Mouse (Mus musculus) hindbrain, embryonic 10.5 days (tissue): Measurements from ENCODE around the gene Rundc1. TPM values are rescaled to one million over a fixed set of nuclear protein-coding genes. Genes with fewer than 3 reads are reported as not detected.
"Not testable (repeated sequence)": the region's sequence is repeated elsewhere in the genome, so short reads cannot be mapped to it uniquely, and the experiment has no call there.

Experiments used
- DNase-seq: peaks from one replicate; pipeline ENCODE4 v3.0.0-alpha.2; 2017; ENCODE audit warnings: low spot score
- H3K27ac ChIP-seq: fragments of 300-500 bp; sonication (generic); 2 replicates; pipeline ENCODE4 v1.5.1; 2016; ENCODE audit warnings: mild to moderate bottlenecking, moderate library complexity
- H3K27me3 ChIP-seq: fragments of 300-500 bp; sonication (generic); 2 replicates; pipeline ENCODE4 v1.6.1; 2016; ENCODE audit warnings: mild to moderate bottlenecking; ENCODE audit not compliant: poor library complexity, insufficient read depth, severe bottlenecking
- H3K36me3 ChIP-seq: fragments of 300-500 bp; sonication (generic); 2 replicates; pipeline ENCODE4 v1.6.1; 2016; ENCODE audit warnings: mild to moderate bottlenecking, moderate library complexity
- H3K4me1 ChIP-seq: fragments of 300-500 bp; sonication (generic); replicated peaks from 2 replicates; pipeline ENCODE4 v1.6.1; 2016; ENCODE audit warnings: mild to moderate bottlenecking
- H3K4me3 ChIP-seq: fragments of 300-500 bp; sonication (generic); 2 replicates; pipeline ENCODE4 v1.5.1; 2016; ENCODE audit warnings: mild to moderate bottlenecking, moderate library complexity
- H3K9me3 ChIP-seq: fragments of 300-500 bp; sonication (generic); 2 replicates; pipeline ENCODE4 v1.6.1; 2016; ENCODE audit warnings: mild to moderate bottlenecking, moderate library complexity
- WGBS: fragments of 180-500 bp; shearing (Covaris S2); methylation state at CpG from one replicate; pipeline ENCODE4 v1.1.7; 2016; 5-methylcytosine and 5-hydroxymethylcytosine counted together
- polyA plus RNA-seq: library from polyadenylated mRNA; unstranded; fragments of >200 nt; fragmentation: Nextera tagmentation; extraction: Ambion mirVana; gene quantifications from 2 replicates; pipeline ENCODE4 v1.2.1, GENCODE M21; 2016

Gene Rundc1
- 20.5 and 25.3 TPM in 2 replicates for polyA plus RNA-seq

DNA sequence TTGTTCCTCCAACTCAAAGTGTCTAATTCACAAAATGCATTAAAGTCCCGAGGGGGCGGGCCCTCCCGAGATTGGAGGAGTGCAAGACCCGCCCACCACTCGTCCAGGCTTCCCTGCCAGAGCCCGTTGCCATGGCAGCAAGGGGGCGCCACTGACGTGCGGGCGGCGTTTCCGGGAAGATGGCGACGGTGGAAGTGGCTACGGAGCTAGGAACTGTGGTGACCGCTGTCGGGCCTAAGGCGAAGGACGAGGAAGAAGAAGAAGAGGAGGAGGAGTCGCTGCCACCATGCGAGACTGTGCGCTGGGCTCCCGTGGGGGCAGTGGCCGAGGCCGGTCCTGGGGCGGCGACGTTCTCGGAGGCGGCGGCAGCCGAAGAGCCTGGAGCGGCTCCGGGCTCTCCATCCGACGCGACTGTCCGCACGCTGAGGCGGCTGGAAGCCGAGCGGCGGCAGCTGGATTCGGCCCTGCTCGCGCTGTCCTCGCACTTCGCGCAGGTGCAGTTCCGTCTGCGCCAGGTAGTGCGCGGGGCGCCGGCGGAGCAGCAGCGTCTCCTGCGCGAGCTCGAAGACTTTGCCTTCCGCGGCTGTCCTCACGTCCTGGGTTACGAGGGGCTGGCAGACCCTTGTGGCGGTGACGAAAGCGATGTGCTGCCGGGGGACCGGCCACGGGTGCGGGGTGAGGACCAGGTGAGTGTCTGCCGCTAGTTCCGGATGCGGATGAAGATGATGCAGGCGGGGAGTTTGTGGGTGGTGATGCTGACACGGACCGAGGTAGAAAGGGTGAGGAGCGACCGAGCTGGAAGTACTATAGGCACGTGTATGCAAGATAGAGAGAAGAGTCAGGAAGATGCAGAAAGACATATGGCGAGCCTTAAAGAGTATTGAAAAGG lies at the start of gene Rundc1, which contains the start of gene Ptges3l:
TSS of gene Rundc1 (plus strand) at position 161 of the 889 bp plus-strand sequence.
TSS of gene Ptges3l (minus strand) at position 409 of the 889 bp plus-strand sequence.
- peak; percentile 98 for DNase-seq
- Histone ChIP-seq H3K27ac (peak within 1 kb of the TSS; percentile 88), H3K4me3 (peak within 1 kb of the TSS; percentile 99), H3K27me3 (peaks cover 5% of the 10 kb centered on the region; the same call in 1 of the 2 replicates), H3K9me3 (no peaks in the 10 kb centered on the region), H3K36me3 (peaks cover 14% of the 10 kb centered on the region), H3K4me1 (peaks cover 34% of the 10 kb centered on the region)
- WGBS = under 1% methylated on average over 81 of the region's 81 CpGs

DNA sequence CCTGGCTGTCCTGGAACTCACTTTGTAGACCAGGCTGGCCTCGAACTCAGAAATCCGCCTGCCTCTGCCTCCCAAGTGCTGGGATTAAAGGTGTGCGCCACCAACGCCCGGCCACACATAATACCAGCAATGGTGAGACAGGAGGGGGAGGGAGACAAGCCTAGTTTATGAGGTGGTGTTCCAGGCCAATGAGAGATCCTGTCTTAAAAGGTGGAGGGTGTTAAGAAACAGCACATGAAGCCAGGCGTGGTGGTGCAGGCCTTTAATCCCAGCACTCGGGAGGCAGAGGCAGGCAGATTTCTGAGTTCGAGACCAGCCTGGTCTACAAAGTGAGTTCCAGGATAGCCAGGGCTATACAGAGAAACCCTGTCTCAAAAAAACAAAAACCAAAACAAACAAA lies 46.7 kb upstream of the Rundc1 start:
- not testable (repeated sequence) for H3K4me1 ChIP-seq, H3K9me3 ChIP-seq, H3K36me3 ChIP-seq, H3K27ac ChIP-seq, DNase-seq, H3K4me3 ChIP-seq, H3K27me3 ChIP-seq
- WGBS = 93% methylated on average over 8 of the region's 8 CpGs

DNA sequence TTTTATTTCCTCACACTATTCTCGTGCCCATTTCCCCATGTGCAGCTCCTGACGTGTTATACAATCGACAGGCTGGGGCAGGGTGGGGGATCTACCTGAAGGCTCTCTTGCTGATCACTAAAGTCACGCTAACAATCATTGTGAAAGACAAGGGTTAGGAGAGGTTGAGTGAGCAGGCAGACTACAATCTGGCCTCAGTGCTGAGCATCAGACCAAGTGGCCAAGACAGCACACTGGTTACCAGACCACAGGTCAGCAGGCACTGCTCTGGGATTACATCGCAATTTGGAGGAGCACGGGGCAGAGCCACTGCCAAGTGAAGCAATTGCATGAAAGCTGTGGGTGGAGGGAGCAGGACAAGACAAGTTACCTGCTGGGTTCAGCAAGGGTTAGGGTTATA lies 46.0 kb upstream of the Rundc1 start:
- H3K27ac ChIP-seq = no peak overlapping the region
- H3K4me3 ChIP-seq = no peak overlapping the region
- H3K9me3 ChIP-seq = no peaks in the 10 kb centered on the region
- 85% methylated on average over 6 of the region's 6 CpGs for WGBS
- no peaks in the 10 kb centered on the region for H3K36me3 ChIP-seq
- peaks cover 6% of the 10 kb centered on the region for H3K4me1 ChIP-seq
- DNase-seq = no peak
- H3K27me3 ChIP-seq = 0 out of 2 replicates have a peak, but pooled peaks cover 7% of the 10 kb centered on the region

DNA sequence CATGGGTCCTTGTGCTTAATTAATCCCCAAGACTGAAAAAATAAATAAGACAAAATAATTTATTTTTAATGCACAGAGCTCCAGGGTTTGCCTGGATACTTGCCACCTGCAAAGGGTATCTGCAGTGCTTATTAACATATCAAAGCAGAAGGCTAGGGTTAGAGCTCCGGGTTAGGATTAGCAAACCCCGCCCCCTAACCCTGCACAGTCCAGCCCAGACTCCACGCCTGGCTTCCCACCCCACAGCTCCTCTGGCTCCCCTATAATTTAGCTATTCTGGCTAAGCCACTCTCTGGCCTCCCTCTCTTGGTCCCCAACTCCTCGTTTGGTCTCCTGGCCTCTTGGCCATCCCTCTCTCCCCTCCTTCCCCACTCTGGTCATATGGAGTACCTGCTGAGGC lies 43.1 kb upstream of the Rundc1 start:
- DNase-seq = peak; percentile 13
- Histone ChIP-seq H3K9me3 (no peaks in the 10 kb centered on the region), H3K27ac (no peak overlapping the region), H3K4me1 (peaks cover 6% of the 10 kb centered on the region), H3K4me3 (no peak overlapping the region), H3K27me3 (no peaks in the 10 kb centered on the region), H3K36me3 (no peaks in the 10 kb centered on the region)
- 15% methylated on average over 4 of the region's 4 CpGs for WGBS

DNA sequence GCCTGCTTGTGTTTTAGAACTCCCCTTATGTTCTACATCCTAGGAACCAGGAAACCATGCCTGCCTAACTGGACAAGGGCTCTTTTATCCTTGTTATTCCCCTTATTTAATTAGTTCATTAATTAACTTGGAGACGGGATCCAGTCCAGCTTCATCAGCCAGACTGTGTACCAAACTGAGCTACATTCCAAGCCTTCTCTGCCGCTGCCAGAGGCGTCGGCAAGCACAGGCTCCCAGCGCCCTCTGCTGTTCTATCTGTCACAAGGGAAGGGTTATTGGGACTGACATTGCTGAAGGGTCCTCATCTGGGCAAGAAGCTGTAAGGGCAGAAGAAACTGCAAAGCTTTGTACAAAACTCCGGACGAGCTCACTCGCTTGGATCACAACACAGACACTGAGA lies 29.8 kb upstream of the Rundc1 start:
- Histone ChIP-seq H3K27me3 (no peaks in the 10 kb centered on the region), H3K36me3 (no peaks in the 10 kb centered on the region), H3K4me1 (no peaks in the 10 kb centered on the region), H3K9me3 (no peaks in the 10 kb centered on the region), H3K4me3 (no peak overlapping the region), H3K27ac (no peak overlapping the region)
- peak; percentile 76 for DNase-seq
- 8% methylated on average over 8 of the region's 8 CpGs for WGBS

DNA sequence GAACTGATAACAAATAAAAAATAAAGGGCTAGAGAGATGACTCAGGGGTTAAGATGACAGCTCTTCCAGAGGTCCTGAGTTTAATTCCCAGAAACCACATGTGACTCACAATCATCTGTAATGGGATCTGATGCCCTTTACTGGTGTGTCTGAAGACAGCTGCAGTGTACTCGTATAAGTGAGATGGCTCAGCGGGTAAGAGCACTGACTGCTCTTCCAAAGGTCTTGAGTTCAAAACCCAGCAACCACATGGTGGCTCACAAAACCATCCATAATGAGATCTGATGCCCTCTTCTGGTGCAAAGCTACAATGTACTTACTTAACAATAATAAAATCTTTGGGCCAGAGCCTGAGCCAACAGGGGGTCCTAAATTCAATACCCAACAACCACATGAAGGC lies 9.6 kb upstream of the Rundc1 start:
- H3K36me3 ChIP-seq = peaks cover 47% of the 10 kb centered on the region
- H3K4me1 ChIP-seq = peaks cover 10% of the 10 kb centered on the region
- DNase-seq = no peak
- H3K4me3 ChIP-seq = no peak overlapping the region
- no peaks in the 10 kb centered on the region for H3K27me3 ChIP-seq
- 91% methylated on average over 2 of the region's 2 CpGs for WGBS
- H3K9me3 ChIP-seq = no peaks in the 10 kb centered on the region
- H3K27ac ChIP-seq = no peak overlapping the region

DNA sequence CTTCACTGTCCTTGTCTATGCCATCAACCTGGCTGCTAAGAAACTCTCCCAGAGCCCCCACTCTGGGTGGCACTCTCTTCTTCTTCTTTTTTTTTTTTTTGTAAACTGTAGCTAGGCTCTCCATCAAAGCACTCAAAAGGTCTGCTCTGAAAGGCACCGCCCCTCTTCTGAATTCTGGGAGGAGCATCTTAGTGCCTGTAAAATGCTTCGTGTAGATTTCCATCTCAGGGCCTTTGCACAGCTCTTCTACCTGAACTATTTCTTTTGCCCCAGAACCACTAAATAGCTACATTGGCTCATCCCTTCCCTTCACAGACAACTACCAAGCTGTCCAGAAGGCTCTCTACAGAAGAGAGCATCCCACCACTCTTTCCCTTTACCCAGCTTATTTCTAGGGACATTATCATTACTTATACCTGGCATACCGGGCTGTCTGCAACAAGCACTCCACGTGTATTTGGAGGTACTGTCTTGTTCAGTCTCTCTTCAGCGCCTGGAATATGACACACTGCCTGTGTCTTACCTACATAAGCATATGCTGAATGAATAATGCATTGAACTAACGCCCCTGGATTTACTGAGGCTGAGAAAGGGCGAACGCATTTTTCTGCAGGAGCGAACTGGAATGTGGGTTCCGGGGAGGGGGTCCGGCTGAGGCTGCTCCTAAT lies 8.3 kb upstream of the Rundc1 start:
- Histone ChIP-seq H3K4me3 (peak overlapping the region; percentile 68), H3K27me3 (no peaks in the 10 kb centered on the region), H3K9me3 (no peaks in the 10 kb centered on the region), H3K4me1 (peaks cover 10% of the 10 kb centered on the region), H3K27ac (peak overlapping the region; percentile 88), H3K36me3 (peaks cover 34% of the 10 kb centered on the region)
- 4% methylated on average over 11 of the region's 11 CpGs for WGBS
- DNase-seq = no peak

DNA sequence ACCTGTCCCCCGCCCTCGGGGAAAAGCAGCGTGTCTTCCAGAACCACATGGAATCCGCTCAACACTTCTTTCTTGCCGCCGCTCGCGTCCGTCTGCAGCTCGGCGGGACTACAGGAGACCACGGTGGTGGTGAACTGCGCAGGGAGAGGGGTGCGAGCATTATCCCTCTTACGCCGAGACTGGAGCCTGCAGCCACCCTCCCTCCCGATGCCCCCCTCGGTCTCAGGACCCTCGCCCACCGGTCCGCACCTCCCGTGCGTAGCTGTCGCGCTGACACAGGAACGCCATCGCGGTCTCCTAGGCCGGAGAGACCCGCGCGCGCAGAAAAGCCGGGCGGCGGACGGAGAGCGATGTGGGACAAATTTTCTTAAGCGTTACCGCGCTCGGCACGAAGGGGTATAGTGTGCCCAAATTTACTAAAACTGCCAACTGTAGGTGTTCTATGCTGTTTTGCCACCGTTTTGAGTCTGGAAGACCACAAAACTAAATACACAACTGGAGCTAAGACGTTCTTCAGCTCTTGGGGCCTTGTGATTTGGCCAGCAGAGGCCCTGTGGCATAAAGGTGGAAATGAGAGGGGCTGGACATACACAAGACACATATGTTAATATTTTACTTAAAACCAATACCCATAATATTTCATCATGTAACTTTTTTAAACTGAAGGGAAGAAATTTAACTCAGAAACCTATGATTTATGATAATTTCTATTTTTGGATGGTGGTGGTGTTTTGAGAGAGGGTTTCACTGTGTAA lies 7.6 kb upstream of the Rundc1 start, which contains the start of gene Aarsd1:
TSS of gene Aarsd1 (minus strand) at position 515 of the 755 bp plus-strand sequence.
- peak within 1 kb of the TSS; percentile 88 for H3K27ac ChIP-seq
- DNase-seq = peak; percentile 88
- H3K9me3 ChIP-seq = no peaks in the 10 kb centered on the region
- WGBS = under 1% methylated on average over 45 of the region's 45 CpGs
- H3K36me3 ChIP-seq = peaks cover 27% of the 10 kb centered on the region
- H3K4me3 ChIP-seq = peak within 1 kb of the TSS; percentile 68
- H3K27me3 ChIP-seq = no peaks in the 10 kb centered on the region
- peaks cover 10% of the 10 kb centered on the region for H3K4me1 ChIP-seq

DNA sequence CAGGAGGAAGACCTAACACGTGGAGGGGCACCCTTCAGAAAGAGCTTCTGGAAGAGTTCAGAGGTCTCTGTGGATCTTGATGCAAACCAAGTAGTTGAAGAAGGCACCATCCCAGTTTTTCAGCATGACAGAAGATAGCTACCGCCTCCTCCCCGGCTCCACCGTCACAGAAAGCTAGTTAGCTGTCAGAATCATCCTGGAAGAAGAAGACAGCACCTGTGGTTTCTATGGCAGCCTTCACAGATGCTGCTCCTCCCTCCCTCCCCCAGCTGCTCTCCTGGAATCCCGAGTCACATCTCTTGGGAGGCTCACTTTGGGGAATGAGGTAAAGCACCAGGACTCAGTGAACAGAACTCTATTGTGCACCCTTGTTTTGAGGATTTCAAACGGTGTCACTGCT lies 5.9 kb upstream of the Rundc1 start:
- Histone ChIP-seq H3K4me3 (no peak overlapping the region), H3K36me3 (peaks cover 10% of the 10 kb centered on the region), H3K4me1 (peaks cover 16% of the 10 kb centered on the region), H3K27me3 (peaks cover 5% of the 10 kb centered on the region; the same call in 1 of the 2 replicates), H3K27ac (no peak overlapping the region), H3K9me3 (no peaks in the 10 kb centered on the region)
- WGBS = 60% methylated on average over 6 of the region's 6 CpGs
- no peak for DNase-seq

DNA sequence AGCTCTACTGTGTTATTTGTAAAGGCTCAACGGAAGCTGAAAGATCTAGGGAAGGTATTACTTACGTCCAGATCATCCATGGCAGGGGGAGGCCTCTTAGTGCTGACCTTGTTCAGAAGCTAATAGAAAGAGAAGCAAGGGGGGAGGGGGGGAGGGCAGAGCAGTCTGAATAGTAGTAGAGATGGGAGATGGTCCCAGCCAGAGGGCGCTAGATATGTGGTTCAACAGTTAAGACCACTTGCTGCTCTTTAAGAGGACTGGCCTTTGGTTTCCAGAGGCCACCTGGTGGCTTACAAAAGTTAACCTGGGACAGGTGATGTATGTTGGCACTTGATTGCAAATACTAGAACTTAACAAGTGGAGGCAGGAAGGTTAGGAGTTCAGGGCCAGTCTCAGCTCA lies 5.3 kb upstream of the Rundc1 start:
- 0 out of 2 replicates have a peak, but pooled peaks cover 6% of the 10 kb centered on the region for H3K36me3 ChIP-seq
- H3K27me3 ChIP-seq = peaks cover 5% of the 10 kb centered on the region; the same call in 1 of the 2 replicates
- peaks cover 22% of the 10 kb centered on the region for H3K4me1 ChIP-seq
- H3K9me3 ChIP-seq = no peaks in the 10 kb centered on the region
- 21% methylated on average over 3 of the region's 3 CpGs for WGBS
- no peak overlapping the region for H3K4me3 ChIP-seq
- no peak overlapping the region for H3K27ac ChIP-seq
- DNase-seq = no peak

DNA sequence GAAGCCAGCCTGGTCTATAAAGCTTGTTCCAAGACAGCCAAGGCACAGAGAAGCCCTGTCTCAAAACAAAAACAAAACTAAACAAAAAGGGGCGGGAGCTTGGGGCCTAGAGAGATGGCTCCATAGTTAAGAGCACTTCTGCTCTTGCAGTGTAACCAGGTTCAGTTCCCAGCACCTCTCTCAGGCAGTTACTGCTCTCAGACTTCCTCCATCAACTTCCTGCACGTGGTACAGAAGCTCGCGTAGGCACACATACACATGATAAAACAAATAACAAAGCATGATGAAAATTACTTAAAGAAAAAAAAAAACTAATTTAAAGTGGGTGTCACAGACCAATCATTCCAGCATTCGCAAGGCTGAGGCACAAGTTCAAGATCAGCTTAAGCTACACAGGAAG lies 4.7 kb upstream of the Rundc1 start:
- H3K27me3 ChIP-seq = peaks cover 5% of the 10 kb centered on the region; the same call in 1 of the 2 replicates
- WGBS = 91% methylated on average over 5 of the region's 5 CpGs

DNA sequence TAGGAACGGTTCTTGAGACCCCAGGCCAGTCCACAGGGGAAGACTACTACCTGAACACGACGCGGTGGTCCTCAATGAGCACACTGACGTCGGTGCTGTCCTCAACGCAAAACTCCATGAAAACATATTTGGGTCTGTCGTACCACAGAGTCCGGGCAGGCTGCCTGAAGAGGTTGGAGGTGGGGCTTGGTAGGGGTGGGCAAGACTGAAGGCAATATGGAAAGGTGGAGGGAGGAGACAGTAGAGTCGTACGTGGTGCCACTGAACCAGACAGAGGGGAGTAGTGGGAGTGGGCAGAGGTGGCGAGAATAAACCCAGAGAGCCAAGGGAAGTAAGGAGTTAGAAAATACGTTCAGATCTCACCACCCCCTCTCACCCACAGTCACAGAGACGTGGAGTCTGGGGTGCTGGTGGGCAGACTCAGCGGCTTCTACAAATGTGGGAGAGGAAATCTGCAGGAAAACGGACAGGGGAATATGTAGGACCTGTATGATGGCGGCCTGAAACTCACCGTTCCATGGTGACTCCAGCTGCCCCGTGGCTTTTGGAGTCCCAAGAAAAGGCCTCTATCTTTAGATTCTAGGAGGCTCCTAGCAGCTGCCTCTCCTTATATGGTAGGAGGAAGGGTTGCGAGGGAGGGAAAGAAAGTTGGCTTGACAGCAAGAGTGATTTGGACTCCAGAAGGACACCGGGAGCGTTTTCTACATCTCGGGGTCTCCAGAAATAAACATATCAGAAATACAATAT lies 607 bp upstream of the Rundc1 start, which contains the start of gene Gm27029:
TSS of gene Gm27029 (minus strand) at position 692 of the 747 bp plus-strand sequence.
- DNase-seq = no peak
- peaks cover 6% of the 10 kb centered on the region for H3K36me3 ChIP-seq
- peaks cover 5% of the 10 kb centered on the region; the same call in 1 of the 2 replicates for H3K27me3 ChIP-seq
- peaks cover 35% of the 10 kb centered on the region for H3K4me1 ChIP-seq
- H3K4me3 ChIP-seq = peak within 1 kb of the TSS; percentile 99
- WGBS = 5% methylated on average over 23 of the region's 23 CpGs
- peak within 1 kb of the TSS; percentile 88 for H3K27ac ChIP-seq
- H3K9me3 ChIP-seq = no peaks in the 10 kb centered on the region

More for the DNA sequence above, 4.7 kb upstream of the Rundc1 start:
- Histone ChIP-seq H3K4me3 (no peak overlapping the region), H3K27ac (no peak overlapping the region), H3K4me1 (peaks cover 25% of the 10 kb centered on the region), H3K9me3 (no peaks in the 10 kb centered on the region), H3K36me3 (0 out of 2 replicates have a peak, but pooled peaks cover 3% of the 10 kb centered on the region)
- DNase-seq = no peak
